Mouse (Mus musculus): ENCODE data around the gene Gk2. TPM values are rescaled to one million over a fixed set of nuclear protein-coding genes. Genes with fewer than 3 reads are reported as not detected.

Gk2 gene
- polyA plus RNA-seq, 1 experiment = 256 TPM

- Histone ChIP-seq H3K27me3 (ENCODE audit: control insufficient read depth, insufficient read depth, low read length) (no peaks in the 10 kb centered on the region), H3K27ac (ENCODE audit: control insufficient read depth, insufficient read depth, low read depth, low read length) (no peak overlapping the region), H3K4me1 (ENCODE audit: control insufficient read depth, insufficient read depth, low read length) (no peaks in the 10 kb centered on the region), H3K36me3 (ENCODE audit: control insufficient read depth, insufficient read depth, low read length) (no peaks in the 10 kb centered on the region), H3K4me3 (ENCODE audit: control insufficient read depth, low read depth, low read length) (no peak overlapping the region)
- TF ChIP-seq CTCF (IDR thresholded peaks at IDR 0.05; ENCODE audit: control insufficient read depth, insufficient read depth, insufficient replicate concordance, low read depth, low read length) (no peak), POLR2A (IDR thresholded peaks at IDR 0.05; ENCODE audit: control insufficient read depth, low read depth, low read length) (no peak)
Observed at GRCm38 (mm10) chr5:97466430-97467158, 9.8 kb upstream of the Gk2 start.

- Histone ChIP-seq H3K4me3 (ENCODE audit: control insufficient read depth, low read depth, low read length) (no peak overlapping the region), H3K27me3 (ENCODE audit: control insufficient read depth, insufficient read depth, low read length) (no peaks in the 10 kb centered on the region), H3K36me3 (ENCODE audit: control insufficient read depth, insufficient read depth, low read length) (no peaks in the 10 kb centered on the region), H3K27ac (ENCODE audit: control insufficient read depth, insufficient read depth, low read depth, low read length) (no peak overlapping the region), H3K4me1 (ENCODE audit: control insufficient read depth, insufficient read depth, low read length) (no peaks in the 10 kb centered on the region)
- no peak for TF ChIP-seq CTCF (IDR thresholded peaks at IDR 0.05; ENCODE audit: control insufficient read depth, insufficient read depth, insufficient replicate concordance, low read depth, low read length)
- no peak for TF ChIP-seq POLR2A (IDR thresholded peaks at IDR 0.05; ENCODE audit: control insufficient read depth, low read depth, low read length)
Observed at GRCm38 (mm10) chr5:97465956-97466355, 9.1 kb upstream of the Gk2 start.

GRCm38 (mm10) chr5:97462856-97463255 lies 6.0 kb upstream of the Gk2 start:
- H3K27me3 ChIP-seq (ENCODE audit: control insufficient read depth, insufficient read depth, low read length) = no peaks in the 10 kb centered on the region
- no peaks in the 10 kb centered on the region for H3K4me1 ChIP-seq (ENCODE audit: control insufficient read depth, insufficient read depth, low read length)
- no peaks in the 10 kb centered on the region for H3K36me3 ChIP-seq (ENCODE audit: control insufficient read depth, insufficient read depth, low read length)
- TF ChIP-seq CTCF (IDR thresholded peaks at IDR 0.05; ENCODE audit: control insufficient read depth, insufficient read depth, insufficient replicate concordance, low read depth, low read length) (no peak), POLR2A (IDR thresholded peaks at IDR 0.05; ENCODE audit: control insufficient read depth, low read depth, low read length) (no peak)
- no peak overlapping the region for H3K4me3 ChIP-seq (ENCODE audit: control insufficient read depth, low read depth, low read length)
- H3K27ac ChIP-seq (ENCODE audit: control insufficient read depth, insufficient read depth, low read depth, low read length) = no peak overlapping the region

- H3K27me3 ChIP-seq (ENCODE audit: control insufficient read depth, insufficient read depth, low read length) = no peaks in the 10 kb centered on the region
- no peaks in the 10 kb centered on the region for H3K36me3 ChIP-seq (ENCODE audit: control insufficient read depth, insufficient read depth, low read length)
- no peaks in the 10 kb centered on the region; the same call in 1 of the 2 replicates for H3K4me1 ChIP-seq (ENCODE audit: control insufficient read depth, insufficient read depth, low read length)
Observed at GRCm38 (mm10) chr5:97451451-97451850, 5.4 kb downstream of the Gk2 start.

GRCm38 (mm10) chr5:97444191-97444590 lies 12.6 kb downstream of the Gk2 start:
- TF ChIP-seq POLR2A (IDR thresholded peaks at IDR 0.05; ENCODE audit: control insufficient read depth, low read depth, low read length) = no peak
- TF ChIP-seq CTCF (IDR thresholded peaks at IDR 0.05; ENCODE audit: control insufficient read depth, insufficient read depth, insufficient replicate concordance, low read depth, low read length) = no peak
- Histone ChIP-seq H3K27me3 (ENCODE audit: control insufficient read depth, insufficient read depth, low read length) (no peaks in the 10 kb centered on the region), H3K4me3 (ENCODE audit: control insufficient read depth, low read depth, low read length) (no peak overlapping the region), H3K36me3 (ENCODE audit: control insufficient read depth, insufficient read depth, low read length) (no peaks in the 10 kb centered on the region), H3K4me1 (ENCODE audit: control insufficient read depth, insufficient read depth, low read length) (no peaks in the 10 kb centered on the region), H3K27ac (ENCODE audit: control insufficient read depth, insufficient read depth, low read depth, low read length) (no peak overlapping the region)

More at GRCm38 (mm10) chr5:97451451-97451850, 5.4 kb downstream of the Gk2 start:
- H3K4me3 ChIP-seq (ENCODE audit: control insufficient read depth, low read depth, low read length) = no peak overlapping the region
- TF ChIP-seq CTCF (IDR thresholded peaks at IDR 0.05; ENCODE audit: control insufficient read depth, insufficient read depth, insufficient replicate concordance, low read depth, low read length) (no peak), POLR2A (IDR thresholded peaks at IDR 0.05; ENCODE audit: control insufficient read depth, low read depth, low read length) (no peak)
- no peak overlapping the region for H3K27ac ChIP-seq (ENCODE audit: control insufficient read depth, insufficient read depth, low read depth, low read length)

GRCm38 (mm10) chr5:97432512-97432911 lies 24.3 kb downstream of the Gk2 start:
- Histone ChIP-seq H3K4me1 (ENCODE audit: control insufficient read depth, insufficient read depth, low read length) (no peaks in the 10 kb centered on the region), H3K27me3 (ENCODE audit: control insufficient read depth, insufficient read depth, low read length) (no peaks in the 10 kb centered on the region), H3K4me3 (ENCODE audit: control insufficient read depth, low read depth, low read length) (no peak overlapping the region), H3K27ac (ENCODE audit: control insufficient read depth, insufficient read depth, low read depth, low read length) (no peak overlapping the region), H3K36me3 (ENCODE audit: control insufficient read depth, insufficient read depth, low read length) (no peaks in the 10 kb centered on the region)
- TF ChIP-seq POLR2A (IDR thresholded peaks at IDR 0.05; ENCODE audit: control insufficient read depth, low read depth, low read length) (no peak), CTCF (IDR thresholded peaks at IDR 0.05; ENCODE audit: control insufficient read depth, insufficient read depth, insufficient replicate concordance, low read depth, low read length) (no peak)

- no peak overlapping the region for H3K27ac ChIP-seq (ENCODE audit: control insufficient read depth, insufficient read depth, low read depth, low read length)
- TF ChIP-seq CTCF (IDR thresholded peaks at IDR 0.05; ENCODE audit: control insufficient read depth, insufficient read depth, insufficient replicate concordance, low read depth, low read length) (no peak), POLR2A (IDR thresholded peaks at IDR 0.05; ENCODE audit: control insufficient read depth, low read depth, low read length) (no peak)
- no peak overlapping the region for H3K4me3 ChIP-seq (ENCODE audit: control insufficient read depth, low read depth, low read length)
Observed at GRCm38 (mm10) chr5:97429976-97430375, 26.8 kb downstream of the Gk2 start.

More at GRCm38 (mm10) chr5:97429976-97430375, 26.8 kb downstream of the Gk2 start:
- no peaks in the 10 kb centered on the region for H3K27me3 ChIP-seq (ENCODE audit: control insufficient read depth, insufficient read depth, low read length)
- H3K4me1 ChIP-seq (ENCODE audit: control insufficient read depth, insufficient read depth, low read length) = no peaks in the 10 kb centered on the region
- H3K36me3 ChIP-seq (ENCODE audit: control insufficient read depth, insufficient read depth, low read length) = no peaks in the 10 kb centered on the region
